Mouse (Mus musculus) liver, postnatal 0 days (tissue): ENCODE data around the gene Zbtb37. TPM values are rescaled to one million over a fixed set of nuclear protein-coding genes. Genes with fewer than 3 reads are reported as not detected.

ENCODE experiments used
- ATAC-seq: fragments of 200-750 bp; cut with Nextera tagmentation; 2 replicates; pipeline ENCODE4 v1.8.0; 2017; ENCODE audit warnings: mild to moderate bottlenecking, moderate library complexity
- DNase-seq: peaks from one replicate; pipeline ENCODE4 v3.0.0-alpha.2; 2016
- H3K27ac ChIP-seq: fragments of 300-500 bp; sonication (generic); 2 replicates; pipeline ENCODE4 v1.5.1; 2014; ENCODE audit warnings: antibody characterized with exemption, moderate library complexity, mild to moderate bottlenecking, low read depth
- H3K27me3 ChIP-seq: fragments of 300-500 bp; sonication (generic); 2 replicates; pipeline ENCODE4 v1.6.1; 2014; ENCODE audit warnings: low read length, control low read depth, mixed read lengths; ENCODE audit not compliant: insufficient read depth
- H3K36me3 ChIP-seq: fragments of 300-500 bp; sonication (generic); replicated peaks from 2 replicates; pipeline ENCODE4 v1.6.1; 2014; ENCODE audit warnings: mild to moderate bottlenecking, control low read depth, low read length, moderate library complexity, mixed read lengths; ENCODE audit not compliant: insufficient read depth
- H3K4me1 ChIP-seq: fragments of 300-500 bp; sonication (generic); 2 replicates; pipeline ENCODE4 v1.6.1; 2014; ENCODE audit warnings: antibody characterized with exemption, mild to moderate bottlenecking, control low read depth; ENCODE audit not compliant: insufficient read depth
- H3K4me2 ChIP-seq: fragments of 300-500 bp; sonication (generic); 2 replicates; pipeline ENCODE4 v1.6.1; 2014; ENCODE audit warnings: low read depth, mild to moderate bottlenecking, low read length, moderate library complexity, mixed read lengths
- H3K4me3 ChIP-seq: fragments of 300-500 bp; sonication (generic); 2 replicates; pipeline ENCODE4 v1.5.1; 2014; ENCODE audit warnings: low read depth, low read length
- H3K9ac ChIP-seq: fragments of 300-500 bp; sonication (generic); replicated peaks from 2 replicates; pipeline ENCODE4 v1.6.1; 2014; ENCODE audit warnings: mild to moderate bottlenecking, moderate library complexity
- H3K9me3 ChIP-seq: fragments of 300-500 bp; sonication (generic); 2 replicates; pipeline ENCODE4 v1.6.1; 2016; ENCODE audit warnings: mild to moderate bottlenecking, control low read depth, low read length, mixed read lengths
- CTCF ChIP-seq: sonication (generic); IDR thresholded peaks from 2 replicates; pipeline ENCODE4 v1.5.1; 2016; ENCODE audit warnings: antibody characterized with exemption, low read depth
- EP300 ChIP-seq: IDR thresholded peaks from 2 replicates; pipeline ENCODE4 v1.6.1; 2016; ENCODE audit warnings: antibody characterized with exemption, low read depth, mild to moderate bottlenecking
- WGBS: fragments of 180-500 bp; shearing (Covaris S2); extraction: QIAGEN DNeasy Blood & Tissue Kit; methylation state at CpG from one replicate; pipeline ENCODE4 v1.1.7; 2014; ENCODE audit not compliant: insufficient replicate concordance; 5-methylcytosine and 5-hydroxymethylcytosine counted together
- polyA plus RNA-seq: library from polyadenylated mRNA; unstranded; fragments of >200 nt; fragmentation: Nextera tagmentation; extraction: Ambion mirVana; gene quantifications from 2 replicates; pipeline ENCODE4 v1.2.1, GENCODE M21; 2015

The Zbtb37 gene
- polyA plus RNA-seq, 1 experiment from 2014 or later, result 2.3 TPM

GRCm38 (mm10) chr1:161006471-161006870, 28.2 kb downstream of the Zbtb37 start:
- H3K27me3 ChIP-seq, result no peaks in the 10 kb centered on the region
- 0 out of 2 replicates have a peak, but pooled peaks have one; percentile 14 for ATAC-seq
- H3K9me3 ChIP-seq, result no peaks in the 10 kb centered on the region
- H3K27ac ChIP-seq, result no peak overlapping the region
- peaks cover 18% of the 10 kb centered on the region for H3K36me3 ChIP-seq
- whole genome bisulfite sequencing, result 77% methylated on average over 5 of the region's 5 CpGs
- no peak for DNase-seq
- no peak overlapping the region for H3K4me2 ChIP-seq
- no peak overlapping the region for H3K4me3 ChIP-seq
- no peak for TF ChIP-seq EP300
- no peak for TF ChIP-seq CTCF
- no peaks in the 10 kb centered on the region for H3K4me1 ChIP-seq
- H3K9ac ChIP-seq, result no peak overlapping the region

GRCm38 (mm10) chr1:161005526-161005925, 29.1 kb downstream of the Zbtb37 start:
- no peak for TF ChIP-seq CTCF
- TF ChIP-seq EP300, result no peak
- WGBS, result 54% methylated on average over 3 of the region's 3 CpGs

GRCm38 (mm10) chr1:161004942-161005341, 29.7 kb downstream of the Zbtb37 start:
- no peak overlapping the region for H3K4me3 ChIP-seq
- 72% methylated on average over 4 of the region's 4 CpGs for WGBS
- H3K27me3 ChIP-seq, result no peaks in the 10 kb centered on the region
- TF ChIP-seq CTCF (no peak), EP300 (no peak)
- H3K36me3 ChIP-seq, result peaks cover 18% of the 10 kb centered on the region
- H3K9me3 ChIP-seq, result no peaks in the 10 kb centered on the region
- H3K9ac ChIP-seq, result no peak overlapping the region
- no peaks in the 10 kb centered on the region for H3K4me1 ChIP-seq
- DNase-seq (no peak), ATAC-seq (no peak)
- no peak overlapping the region for H3K27ac ChIP-seq
- no peak overlapping the region for H3K4me2 ChIP-seq

More at GRCm38 (mm10) chr1:161005526-161005925, 29.1 kb downstream of the Zbtb37 start:
- DNase-seq, result no peak
- Histone ChIP-seq H3K4me2 (no peak overlapping the region), H3K27ac (no peak overlapping the region), H3K36me3 (peaks cover 18% of the 10 kb centered on the region), H3K4me3 (no peak overlapping the region), H3K4me1 (no peaks in the 10 kb centered on the region), H3K27me3 (no peaks in the 10 kb centered on the region), H3K9ac (no peak overlapping the region), H3K9me3 (no peaks in the 10 kb centered on the region)
- ATAC-seq, result no peak

- H3K27me3 ChIP-seq, result no peaks in the 10 kb centered on the region
- no peak for ATAC-seq
- H3K9me3 ChIP-seq, result no peaks in the 10 kb centered on the region
- peaks cover 27% of the 10 kb centered on the region for H3K36me3 ChIP-seq
- WGBS, result 66% methylated on average over 6 of the region's 6 CpGs
- no peak overlapping the region for H3K27ac ChIP-seq
- no peaks in the 10 kb centered on the region; the same call in 1 of the 2 replicates for H3K4me1 ChIP-seq
- H3K4me3 ChIP-seq, result no peak overlapping the region
- DNase-seq, result no peak
- TF ChIP-seq CTCF (no peak), EP300 (no peak)
- H3K4me2 ChIP-seq, result no peak overlapping the region
- no peak overlapping the region for H3K9ac ChIP-seq
These were observed 40.8 kb downstream of the Zbtb37 start for GRCm38 (mm10) chr1:160993851-160994250.

- H3K4me3 ChIP-seq, result peak overlapping the region; percentile 46
- peaks cover 3% of the 10 kb centered on the region; the same call in 1 of the 2 replicates for H3K4me1 ChIP-seq
- TF ChIP-seq EP300, result no peak
- peaks cover 17% of the 10 kb centered on the region for H3K36me3 ChIP-seq
- DNase-seq, result peak; percentile 37
- H3K27ac ChIP-seq, result no peak overlapping the region
- H3K9ac ChIP-seq, result peak overlapping the region; percentile 62
- H3K9me3 ChIP-seq, result no peaks in the 10 kb centered on the region
- H3K27me3 ChIP-seq, result no peaks in the 10 kb centered on the region
- H3K4me2 ChIP-seq, result peak overlapping the region; percentile 64
- 71% methylated on average over 14 of the region's 15 CpGs for WGBS
- ATAC-seq, result no peak
These were observed 45.3 kb downstream of the Zbtb37 start for GRCm38 (mm10) chr1:160989395-160989794.

GRCm38 (mm10) chr1:160986881-160987635, 47.6 kb downstream of the Zbtb37 start:
- H3K4me3 ChIP-seq, result peak overlapping the region; percentile 46
- peak; percentile 71 for DNase-seq

More at GRCm38 (mm10) chr1:160986881-160987635, 47.6 kb downstream of the Zbtb37 start:
- H3K9me3 ChIP-seq, result no peaks in the 10 kb centered on the region
- peaks cover 9% of the 10 kb centered on the region for H3K4me1 ChIP-seq
- 63% methylated on average over 17 of the region's 17 CpGs for WGBS
- no peaks in the 10 kb centered on the region for H3K27me3 ChIP-seq
- H3K36me3 ChIP-seq, result peaks cover 6% of the 10 kb centered on the region; the same call in 1 of the 2 replicates
- peak; percentile 92 for ATAC-seq
- peak overlapping the region; percentile 62 for H3K9ac ChIP-seq
- H3K27ac ChIP-seq, result peak overlapping the region; percentile 94
- peak overlapping the region; percentile 64 for H3K4me2 ChIP-seq
- TF ChIP-seq EP300, result peak; percentile 73
- no peak for TF ChIP-seq CTCF
